Mouse (Mus musculus): ENCODE data around the gene Scaf4.

GRCm38 (mm10) chr16:90217926-90218325 lies 66.4 kb downstream of the Scaf4 start:
- no peak for TF ChIP-seq USF1 (IDR thresholded peaks at IDR 0.05; ENCODE audit: low read depth)
- no peak for TF ChIP-seq E2F4 (IDR thresholded peaks at IDR 0.05; ENCODE audit: insufficient read depth)
- no peak for TF ChIP-seq REST (IDR thresholded peaks at IDR 0.05; ENCODE audit: insufficient read depth, insufficient read length)
- no peak for TF ChIP-seq POLR2A (IDR thresholded peaks at IDR 0.05; ENCODE audit: insufficient read length, low read depth)
- TF ChIP-seq MYOG (IDR thresholded peaks at IDR 0.05; ENCODE audit: control insufficient read depth in 1 of 3, insufficient read depth in 1 of 3, insufficient read length in 2 of 3, low read depth in 2 of 3) = no peak
- no peak for TF ChIP-seq MAX (IDR thresholded peaks at IDR 0.05; ENCODE audit: low read depth)
- TF ChIP-seq POLR2AphosphoS2 (IDR thresholded peaks at IDR 0.05; ENCODE audit: insufficient read length, low read depth) = no peak
- no peak for TF ChIP-seq MYOD1 (IDR thresholded peaks at IDR 0.05; ENCODE audit: control insufficient read depth in 1 of 3, insufficient read length in 2 of 3, low read depth in 2 of 3)
- no peak for TF ChIP-seq TCF12 (IDR thresholded peaks at IDR 0.05; ENCODE audit: insufficient read depth, poor library complexity, severe bottlenecking)
- TF ChIP-seq CEBPB (IDR thresholded peaks at IDR 0.05; ENCODE audit: insufficient read depth, poor library complexity, severe bottlenecking) = no peak
- no peak for TF ChIP-seq SRF (IDR thresholded peaks at IDR 0.05; ENCODE audit: control insufficient read depth, insufficient read length, low read depth)
- no peak for TF ChIP-seq TCF3 (IDR thresholded peaks at IDR 0.05; ENCODE audit: insufficient read length, low read depth)

Data from myocyte (in vitro differentiated cells).